Mouse (Mus musculus) A20 (cell line): ENCODE measurements at regions not wholly inside any gene's neighbourhood (a gene's known extent, or its start where the extent isn't known, plus 50 kb on each side); places are given as distances from the start of the nearest gene placed in this dataset.

Experiments used
- DNase-seq: peaks from one replicate; pipeline ENCODE4 v3.0.0-alpha.2; 2011; ENCODE audit warnings: low read depth, low spot score

DNA sequence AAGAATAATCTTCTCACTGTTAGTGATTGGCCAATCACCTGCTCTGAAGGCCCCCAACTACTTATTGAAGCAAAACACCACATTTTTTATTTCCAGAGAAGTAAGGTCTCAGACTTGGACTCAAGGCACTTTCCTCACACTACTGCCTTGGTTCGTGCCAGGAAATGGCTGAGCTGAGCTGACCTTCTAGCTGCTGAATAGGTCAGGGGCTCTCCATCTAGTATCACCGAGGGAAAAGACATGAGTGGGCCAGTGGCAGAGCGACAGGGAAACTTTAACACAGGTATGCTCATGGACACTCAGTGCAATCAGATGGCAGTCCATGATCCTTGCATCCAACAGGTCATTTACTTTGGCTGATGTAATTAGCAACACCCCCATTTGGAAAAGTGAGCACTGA is 635.3 kb downstream of the Insc start:
- DNase-seq = no peak

DNA sequence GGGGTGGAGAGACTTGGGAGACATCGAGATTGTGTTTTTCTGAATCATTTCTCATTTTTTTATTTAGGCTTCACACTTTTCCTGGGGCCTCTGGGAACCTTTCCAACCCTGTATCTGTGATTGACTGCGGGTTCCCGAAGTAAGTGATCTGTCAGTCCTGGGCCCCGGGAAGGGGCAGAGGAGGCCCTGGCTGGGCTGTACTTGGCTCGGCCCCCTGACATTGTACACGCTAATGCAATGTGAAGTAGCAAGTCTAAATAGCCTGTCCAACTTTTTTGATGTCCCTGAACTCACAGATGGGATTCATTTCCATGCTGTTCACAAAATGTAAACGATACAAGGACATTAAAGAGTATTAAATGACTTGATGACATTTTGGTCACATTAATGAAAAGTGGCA is 636.1 kb downstream of the Insc start:
- no peak for DNase-seq

DNA sequence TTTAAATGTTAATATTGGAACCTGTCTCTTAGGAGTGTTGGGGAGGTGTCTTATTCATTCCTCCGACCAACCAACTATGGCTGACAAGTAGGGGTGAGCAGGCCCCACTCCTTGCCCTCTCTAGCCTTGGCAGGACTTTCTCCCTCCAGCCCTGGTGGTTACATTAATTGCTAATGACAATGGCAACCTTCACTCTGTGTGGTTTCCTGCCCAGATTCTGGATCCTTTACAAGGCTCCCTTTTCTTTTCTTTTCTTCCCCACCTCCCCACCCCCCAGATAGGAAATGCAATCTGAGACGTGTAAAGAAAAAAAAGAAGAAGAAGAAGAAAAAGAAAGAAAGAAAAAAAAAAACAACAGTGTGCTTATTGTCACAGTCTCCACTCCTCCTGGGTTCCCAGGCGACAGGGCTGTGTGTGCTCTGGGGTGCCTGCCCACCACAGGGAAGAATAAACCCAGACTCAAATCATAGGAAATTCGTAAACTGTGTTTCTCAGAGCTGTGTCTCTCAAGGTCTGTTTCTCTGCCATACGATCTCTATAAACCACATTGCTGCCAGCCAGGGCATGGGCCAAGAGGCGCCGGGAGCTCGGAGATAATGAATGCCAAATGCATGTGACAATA is 637.6 kb downstream of the Insc start:
- DNase-seq = no peak

GRCm38 (mm10) chr7:115382876-115383275 is 639.4 kb downstream of the Insc start:
- DNase-seq = no peak

DNA sequence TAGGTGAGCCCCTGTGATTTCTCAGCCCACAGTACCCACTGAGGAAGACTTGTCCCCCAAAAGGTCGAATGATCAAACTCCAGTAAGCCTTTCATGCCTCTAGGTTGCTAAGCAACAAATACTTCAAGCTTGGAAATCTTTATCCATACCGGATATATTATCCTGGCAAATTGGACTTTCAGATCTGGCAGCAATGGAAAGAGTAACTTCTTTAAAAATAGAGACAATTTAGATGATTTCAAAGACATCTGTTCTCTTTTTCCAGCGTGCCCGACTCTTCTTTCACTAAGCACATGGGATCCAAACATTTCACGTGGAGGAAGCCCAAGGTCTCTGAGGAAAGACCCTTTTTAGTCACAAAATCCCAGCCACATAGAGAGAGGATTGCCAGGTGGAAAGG is 645.4 kb downstream of the Insc start:
- DNase-seq = no peak

DNA sequence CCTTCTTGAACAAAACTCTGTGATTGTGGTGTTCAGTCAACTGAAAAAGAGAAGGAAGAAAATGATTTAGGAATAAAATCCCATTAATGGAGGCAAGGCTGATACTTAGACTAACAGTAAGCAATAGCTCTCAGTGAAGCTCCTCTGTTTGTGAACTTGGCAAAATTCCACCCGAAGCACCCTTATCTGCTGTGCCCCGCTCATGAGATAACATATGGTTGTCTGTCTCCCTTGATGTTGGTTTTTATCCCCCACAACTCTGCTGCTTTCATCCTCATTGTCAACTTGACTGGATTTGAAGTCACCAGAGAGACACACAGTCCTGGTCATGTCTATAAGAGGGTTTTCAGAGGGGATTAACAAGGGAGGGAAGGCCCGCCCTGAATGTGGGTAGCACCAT is 646.1 kb downstream of the Sox6 start:
- no peak for DNase-seq

DNA sequence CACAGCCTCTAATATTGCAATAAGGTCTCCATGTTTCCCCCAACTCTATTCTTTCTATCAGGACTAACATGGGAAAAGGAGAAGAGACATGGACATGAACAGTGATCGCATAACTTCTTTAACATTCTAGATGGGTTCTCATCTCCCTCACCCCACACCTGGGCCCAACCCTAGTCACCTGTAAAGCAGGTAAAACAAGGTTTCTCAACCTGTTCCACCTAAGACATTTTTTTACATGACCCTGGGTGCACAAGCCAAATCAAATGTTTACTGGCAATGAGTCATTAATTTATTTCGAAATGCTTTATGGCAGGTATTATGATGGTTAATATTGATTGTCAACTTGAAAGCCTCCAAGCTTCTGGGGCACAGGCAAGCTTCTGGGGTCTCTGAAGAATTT is 640.4 kb downstream of the Sox6 start:
- DNase-seq = no peak

- no peak for DNase-seq
These were observed 639.1 kb downstream of the Sox6 start for GRCm38 (mm10) chr7:115399461-115399860.

DNA sequence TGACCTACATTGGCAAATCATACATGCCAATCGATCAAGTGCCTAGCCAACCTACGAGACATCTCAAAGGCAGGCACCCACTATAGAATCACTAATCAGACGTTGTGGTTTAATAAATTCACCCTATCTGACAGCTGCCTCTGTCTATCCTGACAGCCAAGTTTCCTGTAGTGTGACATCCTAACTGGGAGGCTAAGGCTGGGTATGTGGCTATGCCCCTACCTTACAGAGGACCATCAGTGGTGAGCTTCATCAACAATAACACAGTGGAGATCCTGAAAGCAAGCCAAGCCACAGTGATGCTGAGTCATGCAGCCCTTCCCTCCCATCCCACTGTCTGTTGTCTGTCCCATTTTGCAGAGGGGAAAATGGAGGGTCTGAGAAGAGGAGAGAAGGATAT is 630.7 kb downstream of the Sox6 start:
- DNase-seq = no peak

DNA sequence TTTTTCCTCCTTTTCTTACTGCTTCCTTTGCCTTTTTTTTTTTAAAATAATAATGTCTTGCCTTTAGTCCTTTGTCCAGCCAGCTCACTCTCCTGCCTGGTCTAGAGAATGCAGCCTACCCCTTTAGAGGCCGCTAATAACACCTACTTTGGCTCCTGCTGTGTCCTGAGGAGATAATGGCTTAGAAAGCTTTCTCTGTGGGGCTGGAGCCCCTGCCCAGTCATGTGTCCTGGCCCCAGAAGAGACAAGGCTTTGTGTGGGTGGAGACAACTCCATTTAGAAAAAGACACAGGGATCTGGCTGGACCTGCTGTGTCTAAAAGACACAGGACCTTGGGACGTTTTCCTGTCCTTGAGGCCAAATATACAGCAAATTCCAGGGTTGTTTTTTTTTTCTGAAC is 629.7 kb downstream of the Sox6 start:
- no peak for DNase-seq

DNA sequence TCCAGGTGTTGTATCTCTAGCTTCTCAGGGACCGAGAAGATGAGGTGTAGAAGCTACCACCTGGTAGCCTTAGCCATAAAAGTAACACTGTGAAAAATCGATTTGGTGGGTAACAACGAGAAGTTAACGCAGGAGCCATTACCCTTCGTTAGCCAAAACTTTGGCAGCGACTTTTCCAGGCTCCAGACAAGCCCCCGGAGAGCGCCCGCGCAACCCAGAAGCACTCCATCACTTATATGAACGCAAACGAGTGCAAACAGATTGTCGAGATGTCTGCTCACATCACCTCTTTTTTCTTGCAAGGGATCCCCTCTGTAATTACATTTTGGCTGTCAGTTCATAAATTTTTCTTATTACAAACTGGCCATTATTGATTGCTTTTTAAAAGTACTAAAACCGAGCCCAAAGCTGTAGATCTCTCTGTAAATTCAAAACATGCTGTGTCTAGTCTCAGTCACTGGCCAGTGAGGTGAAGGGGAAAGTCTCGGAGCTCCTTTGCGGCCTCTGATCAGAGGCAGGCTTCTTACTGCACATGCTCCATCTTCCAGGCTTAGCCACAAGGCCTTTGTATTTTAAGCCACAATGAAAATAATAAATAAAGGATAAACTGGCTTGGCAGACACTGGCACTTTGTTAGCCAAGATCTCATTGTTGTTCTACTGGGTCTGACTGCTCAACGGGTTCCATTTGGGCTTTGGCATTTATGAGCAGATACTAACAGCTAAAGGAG is 627.9 kb downstream of the Sox6 start:
- DNase-seq = no peak

GRCm38 (mm10) chr7:115411456-115411855 is 627.1 kb downstream of the Sox6 start:
- no peak for DNase-seq

GRCm38 (mm10) chr7:115415147-115415561 is 623.4 kb downstream of the Sox6 start:
- no peak for DNase-seq
